Mouse (Mus musculus) right cerebral cortex, adult 2 months (tissue): ENCODE data around the gene Ranbp9.

Source experiments
- DNase-seq, 2 experiments: peaks; one replicate each; pipeline ENCODE4 v3.0.0; 2021 to 2022; ENCODE audit warnings: low spot score in 2 of 2

The Ranbp9 gene

GRCm38 (mm10) chr13:43452177-43452576, 28.9 kb downstream of the Ranbp9 start:
- no peak for DNase-seq

DNA sequence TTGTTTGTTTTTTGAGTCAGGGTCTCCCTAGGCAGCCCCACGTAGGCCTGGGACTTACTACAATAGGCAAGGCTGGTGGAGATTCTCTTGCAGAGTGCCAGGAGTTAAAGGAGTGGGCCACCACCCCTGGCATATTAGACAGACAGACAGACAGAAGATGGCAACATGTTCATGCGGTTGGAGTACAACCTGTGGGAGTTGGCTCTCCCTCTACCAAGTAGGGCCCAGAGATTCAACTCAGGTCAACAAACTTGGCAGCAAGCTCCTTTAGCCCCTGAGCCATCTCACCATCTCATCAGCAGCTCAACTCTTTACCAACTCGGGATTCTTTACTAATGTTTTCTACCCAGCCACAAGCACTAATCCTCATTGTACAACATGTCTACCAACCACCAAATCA, 30.4 kb downstream of the Ranbp9 start:
- DNase-seq: no peak

DNA sequence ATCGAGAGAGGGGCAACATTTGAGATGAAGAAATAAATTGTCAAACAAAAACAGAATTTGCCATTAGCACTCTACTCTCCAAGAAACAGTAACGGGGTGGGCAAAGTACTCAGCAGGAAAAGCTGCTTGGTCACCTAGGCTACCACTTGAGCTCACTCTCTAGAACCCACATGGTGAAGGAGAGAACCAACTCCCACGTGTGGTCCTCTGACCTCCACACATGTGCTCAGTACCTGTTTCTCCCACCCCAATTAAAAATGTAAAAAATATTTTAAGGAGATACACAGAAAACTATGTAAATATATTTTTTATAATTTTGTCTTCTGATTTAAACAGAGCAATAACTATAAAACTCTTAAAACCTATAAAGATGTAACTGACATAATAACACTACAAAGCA, 33.4 kb downstream of the Ranbp9 start:
- no peak for DNase-seq

DNA sequence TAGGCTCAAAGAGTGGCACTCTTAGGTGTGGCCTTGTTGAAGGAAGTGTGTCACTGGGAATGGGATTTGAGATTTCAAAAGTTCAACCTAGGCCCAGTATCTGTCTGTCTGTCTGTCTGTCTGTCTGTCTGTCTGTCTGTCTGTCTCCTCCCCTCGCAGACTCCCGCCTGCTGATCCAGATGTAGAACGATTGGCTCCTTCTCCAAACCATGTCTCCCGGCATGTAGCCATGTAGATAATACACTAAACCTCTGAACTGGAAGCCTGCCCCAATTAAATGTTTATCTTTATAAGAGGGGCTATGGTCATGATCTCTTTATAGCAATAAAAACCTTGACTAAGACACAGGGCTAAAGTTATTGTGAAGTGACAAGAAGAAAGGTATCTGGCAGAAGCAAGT, 35.3 kb downstream of the Ranbp9 start:
- no peak for DNase-seq

- no peak for DNase-seq
These were observed 36.4 kb downstream of the Ranbp9 start for GRCm38 (mm10) chr13:43444717-43445116.

GRCm38 (mm10) chr13:43443706-43444105, 37.4 kb downstream of the Ranbp9 start:
- DNase-seq: no peak

- no peak for DNase-seq
These were observed 38.5 kb downstream of the Ranbp9 start for GRCm38 (mm10) chr13:43442551-43442950.

DNA sequence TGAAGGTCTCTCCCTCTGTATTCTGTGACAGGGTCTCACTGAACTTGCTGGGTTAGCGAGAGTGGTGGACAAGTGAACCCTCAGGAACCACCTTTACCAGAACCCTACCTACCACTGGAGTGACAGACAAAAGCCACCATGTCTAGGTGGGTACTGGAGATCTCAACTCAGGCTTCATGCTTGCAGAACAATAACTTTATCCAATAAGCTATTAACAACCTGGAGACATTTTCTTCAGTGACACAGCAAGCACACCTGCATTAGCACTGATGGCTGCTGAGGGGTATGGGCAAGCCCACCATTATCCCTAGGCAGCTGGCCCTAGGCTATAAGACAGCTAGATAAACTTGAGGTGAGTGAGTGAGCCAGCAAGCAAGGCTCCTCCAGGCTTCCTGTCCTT, 40.7 kb downstream of the Ranbp9 start:
- DNase-seq: no peak

- no peak for DNase-seq
These were observed 47.7 kb downstream of the Ranbp9 start for GRCm38 (mm10) chr13:43433395-43433794.

DNA sequence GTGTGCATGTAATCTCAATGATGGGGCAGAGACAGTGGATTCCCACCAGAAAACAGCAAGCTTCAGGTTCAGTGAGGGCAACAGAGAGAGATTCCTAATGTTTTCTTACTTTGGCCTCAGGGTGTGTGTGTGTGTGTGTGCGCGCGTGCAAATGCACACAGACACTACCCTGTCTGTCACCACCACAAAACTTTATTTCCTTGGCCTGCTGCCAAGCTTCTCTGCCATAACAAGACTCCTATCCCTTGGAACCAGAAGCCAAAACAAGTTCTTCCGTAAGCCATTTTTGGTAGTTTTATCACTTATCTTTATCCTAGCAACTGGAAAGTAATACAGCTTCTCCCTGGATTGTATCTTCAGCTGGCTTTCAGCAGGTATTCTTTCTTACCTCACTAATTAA, 52.6 kb downstream of the Ranbp9 start:
- DNase-seq: no peak

DNA sequence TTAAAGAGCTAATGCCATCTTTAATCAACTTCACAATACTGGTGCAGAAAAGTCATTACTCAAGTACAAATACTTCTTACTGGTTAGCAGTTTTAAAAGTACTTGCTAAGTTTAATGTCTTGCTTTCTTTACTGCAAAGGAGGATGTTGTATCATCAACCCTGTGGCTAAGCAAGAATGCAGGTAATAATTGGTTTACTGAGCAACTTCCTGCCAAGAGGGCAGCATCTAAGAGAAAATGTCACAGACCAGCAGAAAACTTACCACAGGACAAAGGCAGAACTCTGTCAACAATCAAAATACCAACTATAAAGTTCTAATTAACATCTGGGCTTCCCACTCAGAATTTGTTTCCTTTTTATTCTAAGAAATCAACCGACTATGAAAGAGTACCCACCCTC, 65.8 kb downstream of the Ranbp9 start:
- no peak for DNase-seq

GRCm38 (mm10) chr13:43413611-43414010, 67.5 kb downstream of the Ranbp9 start:
- no peak for DNase-seq

DNA sequence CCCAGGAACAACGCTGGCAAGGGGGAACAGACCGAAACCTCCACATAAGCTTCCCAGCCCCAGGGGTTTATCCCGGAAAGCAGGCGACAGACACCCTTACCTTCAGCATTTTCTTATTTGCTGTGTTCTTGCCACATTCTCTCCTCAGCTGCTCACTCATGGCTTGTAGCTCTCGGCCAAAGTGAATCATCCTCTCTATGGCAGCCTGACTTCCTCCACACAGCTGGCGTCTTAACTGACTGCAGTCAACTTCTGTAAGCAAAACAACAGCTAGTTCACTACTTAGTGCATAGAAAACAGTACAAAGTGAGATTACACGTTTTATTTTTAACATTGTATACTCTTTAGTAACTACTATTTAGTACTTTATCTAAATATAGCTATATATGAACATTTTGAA, 68.8 kb downstream of the Ranbp9 start:
- DNase-seq: no peak

DNA sequence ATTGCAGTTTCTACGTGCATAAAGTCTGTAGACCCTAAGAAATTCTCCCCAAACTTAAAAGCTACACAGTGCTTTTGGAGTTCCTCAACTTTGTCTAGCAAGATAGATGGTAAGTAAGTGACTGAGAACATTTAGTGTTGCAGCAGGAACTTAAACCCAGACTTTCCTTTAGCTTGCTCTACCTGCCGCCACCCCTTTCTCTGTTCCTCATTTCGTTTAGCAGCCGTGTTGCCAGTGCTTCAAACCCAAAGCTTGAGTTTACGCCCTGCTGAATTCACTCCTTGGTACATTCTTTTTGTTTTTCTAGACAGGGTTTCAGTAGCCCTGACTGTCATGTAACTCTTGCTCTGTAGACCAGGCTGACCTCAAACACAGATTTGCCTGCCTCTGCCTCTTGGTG, 81.5 kb downstream of the Ranbp9 start:
- no peak for DNase-seq

DNA sequence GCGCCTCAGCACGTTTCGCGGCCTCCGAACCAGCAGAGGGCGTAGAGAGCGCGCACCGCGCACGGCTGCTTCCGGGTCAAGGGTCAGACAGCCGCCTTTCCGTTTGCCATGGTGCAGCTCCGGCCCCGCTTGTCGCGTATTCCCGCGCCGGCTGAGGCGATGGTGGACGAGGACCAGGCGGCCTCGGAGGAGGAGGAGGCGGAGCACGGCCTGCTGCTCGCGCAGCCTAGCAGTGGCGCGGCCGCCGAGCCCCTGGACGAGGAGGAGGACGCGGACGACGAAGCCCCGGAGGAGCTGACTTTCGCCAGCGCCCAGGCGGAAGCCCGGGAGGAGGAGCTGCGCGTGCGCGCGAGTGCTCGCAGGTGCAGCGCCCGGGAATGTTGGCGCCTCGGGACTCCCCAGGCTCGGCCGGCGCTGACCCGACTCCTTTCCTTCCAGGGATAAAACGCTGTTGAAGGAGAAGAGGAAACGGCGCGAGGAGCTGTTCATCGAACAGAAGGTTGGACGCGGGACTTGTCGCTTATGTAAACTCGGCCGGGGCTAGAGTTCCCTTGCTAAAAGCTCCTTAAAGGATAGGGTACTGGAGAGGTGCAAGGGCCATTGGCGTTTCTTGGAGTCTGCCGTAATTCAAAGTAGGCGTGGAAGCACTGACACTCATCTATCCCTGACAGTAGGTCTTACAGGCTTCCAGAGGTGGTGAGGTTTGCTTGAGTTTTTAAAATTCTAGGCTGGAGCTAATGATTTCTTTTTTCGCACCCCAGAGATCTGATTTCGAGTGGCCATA, 82.6 kb downstream of the Ranbp9 start, which contains the start of gene Nol7:
TSS of gene Nol7 (plus strand) at position 94 of the 784 bp plus-strand sequence.
- peak; percentile 97 to 98 for DNase-seq

GRCm38 (mm10) chr13:43397700-43398296, 83.3 kb downstream of the Ranbp9 start:
- DNase-seq: no peak

GRCm38 (mm10) chr13:43385321-43385720, 95.8 kb downstream of the Ranbp9 start:
- DNase-seq: no peak

DNA sequence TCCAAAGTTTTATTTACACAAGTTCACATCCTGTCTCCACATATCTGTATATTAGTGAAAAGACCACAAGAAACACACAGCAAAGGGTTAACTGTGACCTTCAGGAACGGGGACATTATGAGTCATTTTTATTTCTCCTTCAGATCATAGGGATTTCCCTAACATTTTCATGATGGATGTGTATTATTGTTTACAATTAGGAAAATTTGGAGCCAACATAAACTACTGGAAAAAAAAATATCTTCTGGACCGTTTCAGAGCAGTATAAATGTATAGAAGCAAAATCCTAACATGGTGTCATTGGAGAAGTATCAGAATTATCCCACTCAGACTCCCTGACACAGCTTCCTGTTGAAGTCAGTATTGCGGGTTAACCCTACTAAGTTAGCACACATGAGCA, 101.1 kb downstream of the Ranbp9 start:
- DNase-seq: no peak

GRCm38 (mm10) chr13:43374918-43375432, 106.1 kb downstream of the Ranbp9 start:
- DNase-seq: no peak

GRCm38 (mm10) chr13:43374205-43374604, 106.9 kb downstream of the Ranbp9 start:
- no peak for DNase-seq

- DNase-seq: no peak
These were observed 108.2 kb downstream of the Ranbp9 start for GRCm38 (mm10) chr13:43372892-43373291.

- no peak for DNase-seq
These were observed 111.0 kb downstream of the Ranbp9 start for GRCm38 (mm10) chr13:43370063-43370462.

DNA sequence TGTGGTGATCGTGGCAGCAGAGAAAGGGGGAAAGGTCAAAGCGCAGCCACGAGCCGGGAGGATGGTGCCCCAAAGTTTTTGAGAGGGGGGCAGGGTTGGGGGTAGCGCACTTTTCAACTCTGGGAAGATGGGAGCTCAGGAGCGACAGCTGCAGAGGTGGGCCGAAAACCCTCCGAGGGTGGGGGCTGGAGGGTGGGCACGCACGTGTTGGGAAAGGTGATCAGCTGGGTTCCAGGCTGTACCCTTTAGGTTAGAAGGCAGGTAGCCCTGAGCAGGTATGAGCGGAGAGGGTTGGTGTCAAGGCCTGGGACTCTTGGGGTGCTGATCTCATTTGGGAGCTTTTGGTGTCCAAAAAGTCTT, 115.3 kb downstream of the Ranbp9 start:
- no peak for DNase-seq
